Mouse (Mus musculus) heart, postnatal 0 days (tissue): ENCODE measurements around the gene Cetn4. TPM values are rescaled to one million over a fixed set of nuclear protein-coding genes. Genes with fewer than 3 reads are reported as not detected.

Experiments
- ATAC-seq: fragments of 200-750 bp; cut with Nextera tagmentation; 2 replicates; pipeline ENCODE4 v1.8.0; 2017; ENCODE audit warnings: low read depth, moderate number of reproducible peaks, moderate library complexity; ENCODE audit not compliant: insufficient read depth
- DNase-seq: peaks from one replicate; pipeline ENCODE4 v3.0.0-alpha.2; 2016; ENCODE audit warnings: low spot score
- H3K27ac ChIP-seq: fragments of 300-500 bp; sonication (generic); 2 replicates; pipeline ENCODE4 v1.5.1; 2014; ENCODE audit warnings: low read depth, mild to moderate bottlenecking
- H3K27me3 ChIP-seq: fragments of 300-500 bp; sonication (generic); 2 replicates; pipeline ENCODE4 v1.6.1; 2014; ENCODE audit warnings: low read length, mixed read lengths; ENCODE audit not compliant: control insufficient read depth, insufficient read depth
- H3K36me3 ChIP-seq: fragments of 300-500 bp; sonication (generic); replicated peaks from 2 replicates; pipeline ENCODE4 v1.6.1; 2014; ENCODE audit warnings: low read length, mixed read lengths; ENCODE audit not compliant: control insufficient read depth, insufficient read depth
- H3K4me1 ChIP-seq: fragments of 300-500 bp; sonication (generic); 2 replicates; pipeline ENCODE4 v1.6.1; 2014; ENCODE audit warnings: antibody characterized with exemption; ENCODE audit not compliant: control insufficient read depth, insufficient read depth
- H3K4me2 ChIP-seq: fragments of 300-500 bp; sonication (generic); 2 replicates; pipeline ENCODE4 v1.6.1; 2014; ENCODE audit warnings: low read depth, mild to moderate bottlenecking, low read length, moderate library complexity
- H3K4me3 ChIP-seq: fragments of 300-500 bp; sonication (generic); 2 replicates; pipeline ENCODE4 v1.5.1; 2014; ENCODE audit warnings: low read depth, low read length
- H3K9ac ChIP-seq: fragments of 300-500 bp; sonication (generic); replicated peaks from 2 replicates; pipeline ENCODE4 v1.6.1; 2014; ENCODE audit warnings: low read depth, low read length, mixed read lengths
- H3K9me3 ChIP-seq: fragments of 300-500 bp; sonication (generic); replicated peaks from 2 replicates; pipeline ENCODE4 v1.6.1; 2016; ENCODE audit warnings: low read length; ENCODE audit not compliant: control insufficient read depth
- CTCF ChIP-seq: IDR thresholded peaks from 2 replicates; pipeline ENCODE4 v1.5.1; 2016; ENCODE audit warnings: antibody characterized with exemption, control low read depth, low read depth
- EP300 ChIP-seq: IDR thresholded peaks from 2 replicates; pipeline ENCODE4 v1.6.1; 2016; ENCODE audit warnings: antibody characterized with exemption, low read depth
- WGBS: fragments of 180-500 bp; shearing (Covaris S2); extraction: QIAGEN DNeasy Blood & Tissue Kit; methylation state at CpG from one replicate; pipeline ENCODE4 v1.1.7; 2014; 5-methylcytosine and 5-hydroxymethylcytosine counted together
- polyA plus RNA-seq: library from polyadenylated mRNA; unstranded; fragments of >200 nt; fragmentation: Nextera tagmentation; extraction: Ambion mirVana; gene quantifications from 2 replicates; pipeline ENCODE4 v1.2.1, GENCODE M21; 2015
- total RNA-seq: library from RNA; depleted of rRNA; stranded (reverse); fragments of >200 nt; gene quantifications from 2 replicates; pipeline ENCODE4 v1.2.3, GENCODE M21; 2014; ENCODE audit warnings: low replicate concordance

The Cetn4 gene
- total and polyA plus RNA-seq, 2 experiments from 2014 or later: 0.04 to 1.2 TPM

DNA sequence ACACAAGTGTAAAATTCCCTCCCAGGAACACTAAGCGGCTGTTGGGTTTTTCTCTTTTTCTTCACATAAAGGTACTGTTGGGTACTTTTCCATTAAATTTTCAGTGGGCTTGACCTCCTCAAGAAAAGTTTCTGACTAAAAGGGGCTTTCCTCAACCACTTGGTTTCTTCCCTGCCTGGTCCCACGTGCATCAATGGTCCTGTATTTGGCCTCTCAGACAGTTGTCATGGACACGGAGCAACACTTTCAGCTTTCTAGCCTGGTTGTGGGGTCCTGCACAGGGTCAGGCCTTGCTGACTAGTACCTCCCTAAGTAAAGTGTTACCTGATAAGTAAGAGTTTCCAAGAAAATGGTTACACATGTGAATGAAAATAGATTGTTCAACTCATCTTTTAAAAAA lies 13.0 kb downstream of the Cetn4 start:
- Histone ChIP-seq H3K4me1 (no peaks in the 10 kb centered on the region), H3K4me2 (no peak overlapping the region), H3K9me3 (no peaks in the 10 kb centered on the region), H3K4me3 (no peak overlapping the region), H3K27me3 (no peaks in the 10 kb centered on the region), H3K27ac (no peak overlapping the region), H3K36me3 (no peaks in the 10 kb centered on the region), H3K9ac (no peak overlapping the region)
- 66% methylated on average over 3 of the region's 3 CpGs for WGBS
- TF ChIP-seq CTCF: no peak
- TF ChIP-seq EP300: no peak
- DNase-seq: no peak
- ATAC-seq: no peak

GRCm38 (mm10) chr3:37292654-37293053 lies 19.9 kb downstream of the Cetn4 start:
- TF ChIP-seq CTCF (no peak), EP300 (no peak)

GRCm38 (mm10) chr3:37291929-37292328 lies 20.6 kb downstream of the Cetn4 start:
- H3K4me2 ChIP-seq: no peak overlapping the region
- no peaks in the 10 kb centered on the region for H3K36me3 ChIP-seq
- ATAC-seq: no peak
- no peak overlapping the region for H3K27ac ChIP-seq
- no peak for DNase-seq
- no peaks in the 10 kb centered on the region for H3K9me3 ChIP-seq
- H3K4me1 ChIP-seq: no peaks in the 10 kb centered on the region
- WGBS: 74% methylated on average over 2 of the region's 2 CpGs
- no peak overlapping the region for H3K9ac ChIP-seq
- no peak for TF ChIP-seq CTCF
- no peak for TF ChIP-seq EP300
- H3K27me3 ChIP-seq: no peaks in the 10 kb centered on the region
- H3K4me3 ChIP-seq: no peak overlapping the region

More at GRCm38 (mm10) chr3:37292654-37293053, 19.9 kb downstream of the Cetn4 start:
- Histone ChIP-seq H3K4me2 (no peak overlapping the region), H3K36me3 (no peaks in the 10 kb centered on the region), H3K4me3 (no peak overlapping the region), H3K27me3 (no peaks in the 10 kb centered on the region), H3K4me1 (no peaks in the 10 kb centered on the region), H3K27ac (no peak overlapping the region), H3K9ac (no peak overlapping the region), H3K9me3 (no peaks in the 10 kb centered on the region)
- ATAC-seq: no peak
- no peak for DNase-seq
- WGBS: 62% methylated on average over 2 of the region's 2 CpGs

- WGBS: 62% methylated on average over 7 of the region's 7 CpGs
Measured at GRCm38 (mm10) chr3:37290881-37291541, 21.5 kb downstream of the Cetn4 start.

DNA sequence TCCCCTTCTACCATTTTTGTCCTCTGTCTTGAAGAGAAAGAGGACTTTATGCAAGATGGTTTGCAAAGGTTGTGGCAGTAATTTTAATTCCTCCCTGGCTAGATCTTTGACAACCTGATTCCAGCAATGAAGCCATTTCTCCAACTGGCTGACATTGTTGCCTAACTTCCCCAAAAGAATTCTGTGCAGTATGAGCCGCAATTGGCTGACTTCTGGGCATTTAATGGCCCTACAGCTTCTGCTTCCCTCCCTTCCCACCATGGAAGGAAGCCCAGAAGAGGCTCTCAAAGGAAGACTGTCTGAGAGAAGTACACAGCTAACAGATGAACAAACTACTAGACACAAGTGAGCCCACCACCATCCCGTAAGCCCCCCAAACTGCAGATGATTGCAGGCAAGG lies 23.3 kb downstream of the Cetn4 start:
- no peaks in the 10 kb centered on the region for H3K36me3 ChIP-seq
- no peaks in the 10 kb centered on the region for H3K9me3 ChIP-seq
- no peak overlapping the region for H3K4me2 ChIP-seq
- H3K4me1 ChIP-seq: no peaks in the 10 kb centered on the region
- ATAC-seq: no peak
- 91% methylated on average over 2 of the region's 2 CpGs for WGBS
- no peak overlapping the region for H3K4me3 ChIP-seq
- no peak overlapping the region for H3K9ac ChIP-seq
- TF ChIP-seq EP300 (no peak), CTCF (no peak)
- DNase-seq: no peak
- no peaks in the 10 kb centered on the region for H3K27me3 ChIP-seq
- H3K27ac ChIP-seq: no peak overlapping the region

More at GRCm38 (mm10) chr3:37290881-37291541, 21.5 kb downstream of the Cetn4 start:
- Histone ChIP-seq H3K4me3 (no peak overlapping the region), H3K27me3 (no peaks in the 10 kb centered on the region), H3K27ac (no peak overlapping the region), H3K4me2 (no peak overlapping the region), H3K9me3 (no peaks in the 10 kb centered on the region), H3K4me1 (no peaks in the 10 kb centered on the region), H3K36me3 (no peaks in the 10 kb centered on the region), H3K9ac (no peak overlapping the region)
- no peak for DNase-seq
- no peak for ATAC-seq
- TF ChIP-seq EP300 (no peak), CTCF (no peak)

GRCm38 (mm10) chr3:37283234-37283633 lies 29.3 kb downstream of the Cetn4 start:
- H3K36me3 ChIP-seq: no peaks in the 10 kb centered on the region

More at GRCm38 (mm10) chr3:37283234-37283633, 29.3 kb downstream of the Cetn4 start:
- Histone ChIP-seq H3K4me1 (no peaks in the 10 kb centered on the region), H3K4me2 (no peak overlapping the region), H3K9me3 (no peaks in the 10 kb centered on the region), H3K27me3 (no peaks in the 10 kb centered on the region), H3K27ac (no peak overlapping the region), H3K4me3 (no peak overlapping the region), H3K9ac (no peak overlapping the region)
- no peak for ATAC-seq
- WGBS: 81% methylated on average over 4 of the region's 4 CpGs
- TF ChIP-seq CTCF (no peak), EP300 (no peak)
- DNase-seq: no peak
